Mouse (Mus musculus): ENCODE measurements at regions not wholly inside any gene's neighbourhood (a gene's known extent, or its start where the extent isn't known, plus 50 kb on each side); places are given as distances from the start of the nearest gene placed in this dataset.

GRCm38 (mm10) chr16:21353545-21353944, 69.4 kb upstream of the Vps8 start:
- Histone ChIP-seq H3K4me1 (peaks cover 41% of the 10 kb centered on the region), H3K36me3 (no peaks in the 10 kb centered on the region), H3K9me3 (no peaks in the 10 kb centered on the region), H3K27me3 (ENCODE audit: insufficient read depth, poor library complexity, severe bottlenecking) (no peaks in the 10 kb centered on the region), H3K27ac (no peak overlapping the region), H3K4me3 (no peak overlapping the region)
- 17% methylated on average over 6 of the region's 6 CpGs for WGBS
- DNase-seq (ENCODE audit: low spot score) = no peak

- no peaks in the 10 kb centered on the region for H3K36me3 ChIP-seq
- H3K4me3 ChIP-seq = no peak overlapping the region
- no peaks in the 10 kb centered on the region for H3K27me3 ChIP-seq (ENCODE audit: insufficient read depth, poor library complexity, severe bottlenecking)
- DNase-seq (ENCODE audit: low spot score) = no peak
- H3K4me1 ChIP-seq = peaks cover 45% of the 10 kb centered on the region
- WGBS = 60% methylated on average over 1 of the region's 1 CpGs
- H3K27ac ChIP-seq = no peak overlapping the region
- H3K9me3 ChIP-seq = no peaks in the 10 kb centered on the region
Observed at GRCm38 (mm10) chr16:21355638-21356037, 67.3 kb upstream of the Vps8 start.

DNA sequence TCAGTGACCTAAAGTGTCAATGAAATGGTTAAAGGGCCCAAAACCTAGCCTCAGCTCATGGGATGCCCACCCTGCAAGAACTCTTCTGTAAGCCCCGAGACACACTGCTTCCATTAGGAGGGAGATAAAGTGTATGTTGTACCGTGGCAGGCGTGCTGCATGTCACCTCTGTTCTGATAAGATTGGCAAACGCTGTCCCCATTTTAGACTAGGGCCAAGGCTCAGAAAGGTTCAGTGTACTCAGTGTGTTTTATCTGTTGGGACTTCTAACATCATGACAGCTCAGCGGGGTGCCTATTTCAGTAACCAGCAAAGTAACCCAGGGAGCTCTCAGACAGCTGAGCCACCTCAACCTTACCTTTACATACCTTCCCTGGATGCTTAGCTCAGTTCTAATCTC, 65.5 kb upstream of the Vps8 start:
- DNase-seq (ENCODE audit: low spot score) = no peak

GRCm38 (mm10) chr16:21358313-21358920, 64.5 kb upstream of the Vps8 start:
- DNase-seq (ENCODE audit: low spot score) = no peak
- Histone ChIP-seq H3K27ac (peak overlapping the region; percentile 18; the same call in 1 of the 2 replicates), H3K4me3 (no peak overlapping the region), H3K27me3 (ENCODE audit: insufficient read depth, poor library complexity, severe bottlenecking) (no peaks in the 10 kb centered on the region), H3K36me3 (no peaks in the 10 kb centered on the region), H3K9me3 (no peaks in the 10 kb centered on the region), H3K4me1 (peaks cover 62% of the 10 kb centered on the region)
- 39% methylated on average over 12 of the region's 12 CpGs for WGBS

More for the DNA sequence above, 65.5 kb upstream of the Vps8 start:
- Histone ChIP-seq H3K4me1 (peaks cover 56% of the 10 kb centered on the region), H3K4me3 (no peak overlapping the region), H3K27me3 (ENCODE audit: insufficient read depth, poor library complexity, severe bottlenecking) (no peaks in the 10 kb centered on the region), H3K27ac (peak overlapping the region; percentile 63; the same call in 1 of the 2 replicates), H3K9me3 (no peaks in the 10 kb centered on the region), H3K36me3 (no peaks in the 10 kb centered on the region)
- 12% methylated on average over 5 of the region's 5 CpGs for WGBS

DNA sequence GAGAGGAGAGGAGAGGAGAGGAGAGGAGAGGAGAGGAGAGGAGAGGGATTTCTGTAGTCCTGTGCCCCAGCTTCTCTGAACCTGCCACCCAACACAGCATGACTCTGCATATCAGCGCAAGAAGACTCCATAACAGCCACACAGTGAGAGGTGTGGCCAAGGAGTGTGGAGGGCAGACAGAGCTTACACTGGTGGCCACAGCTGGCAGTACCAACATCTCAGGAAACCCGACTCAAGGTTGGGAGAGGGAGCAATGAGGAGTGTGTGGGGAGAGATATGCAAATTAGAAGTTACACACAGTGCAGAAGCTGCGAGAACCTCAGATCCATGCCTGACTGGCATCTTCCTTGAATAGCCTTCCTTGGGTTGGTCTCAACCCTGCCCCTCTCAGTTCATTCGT, 63.5 kb upstream of the Vps8 start:
- Histone ChIP-seq H3K9me3 (no peaks in the 10 kb centered on the region), H3K27ac (0 out of 2 replicates have a peak overlapping the region, but pooled peaks have one; percentile 36), H3K27me3 (ENCODE audit: insufficient read depth, poor library complexity, severe bottlenecking) (no peaks in the 10 kb centered on the region), H3K4me3 (no peak overlapping the region), H3K36me3 (no peaks in the 10 kb centered on the region), H3K4me1 (peaks cover 69% of the 10 kb centered on the region)
- 58% methylated on average over 4 of the region's 4 CpGs for WGBS
- no peak for DNase-seq (ENCODE audit: low spot score)

- Histone ChIP-seq H3K9me3 (no peaks in the 10 kb centered on the region), H3K4me1 (peaks cover 75% of the 10 kb centered on the region), H3K27me3 (ENCODE audit: insufficient read depth, poor library complexity, severe bottlenecking) (no peaks in the 10 kb centered on the region), H3K36me3 (no peaks in the 10 kb centered on the region), H3K27ac (peak overlapping the region; percentile 48), H3K4me3 (no peak overlapping the region)
- no peak for DNase-seq (ENCODE audit: low spot score)
- 22% methylated on average over 2 of the region's 2 CpGs for WGBS
Observed at GRCm38 (mm10) chr16:21361406-21361805, 61.5 kb upstream of the Vps8 start.

GRCm38 (mm10) chr16:21362663-21363367, 60.1 kb upstream of the Vps8 start:
- peak overlapping the region; percentile 69 for H3K27ac ChIP-seq
- H3K4me3 ChIP-seq = no peak overlapping the region
- no peak for DNase-seq (ENCODE audit: low spot score)
- no peaks in the 10 kb centered on the region for H3K9me3 ChIP-seq
- H3K36me3 ChIP-seq = no peaks in the 10 kb centered on the region
- H3K27me3 ChIP-seq (ENCODE audit: insufficient read depth, poor library complexity, severe bottlenecking) = no peaks in the 10 kb centered on the region
- WGBS = 47% methylated on average over 12 of the region's 12 CpGs
- H3K4me1 ChIP-seq = peaks cover 65% of the 10 kb centered on the region

- 37% methylated on average over 8 of the region's 8 CpGs for WGBS
- DNase-seq (ENCODE audit: low spot score) = no peak
- Histone ChIP-seq H3K36me3 (no peaks in the 10 kb centered on the region), H3K9me3 (no peaks in the 10 kb centered on the region), H3K4me3 (no peak overlapping the region), H3K27ac (peak overlapping the region; percentile 85), H3K4me1 (peaks cover 64% of the 10 kb centered on the region), H3K27me3 (ENCODE audit: insufficient read depth, poor library complexity, severe bottlenecking) (no peaks in the 10 kb centered on the region)
Observed at GRCm38 (mm10) chr16:21364885-21365284, 58.0 kb upstream of the Vps8 start.

- H3K27me3 ChIP-seq (ENCODE audit: insufficient read depth, poor library complexity, severe bottlenecking) = no peaks in the 10 kb centered on the region
- H3K4me1 ChIP-seq = peaks cover 62% of the 10 kb centered on the region
- DNase-seq (ENCODE audit: low spot score) = no peak
- H3K9me3 ChIP-seq = no peaks in the 10 kb centered on the region
- 0 out of 2 replicates have a peak overlapping the region, but pooled peaks have one; percentile 7 for H3K27ac ChIP-seq
- 24% methylated on average over 8 of the region's 8 CpGs for WGBS
- H3K36me3 ChIP-seq = no peaks in the 10 kb centered on the region
- no peak overlapping the region for H3K4me3 ChIP-seq
Observed at GRCm38 (mm10) chr16:21367449-21367848, 55.5 kb upstream of the Vps8 start.

DNA sequence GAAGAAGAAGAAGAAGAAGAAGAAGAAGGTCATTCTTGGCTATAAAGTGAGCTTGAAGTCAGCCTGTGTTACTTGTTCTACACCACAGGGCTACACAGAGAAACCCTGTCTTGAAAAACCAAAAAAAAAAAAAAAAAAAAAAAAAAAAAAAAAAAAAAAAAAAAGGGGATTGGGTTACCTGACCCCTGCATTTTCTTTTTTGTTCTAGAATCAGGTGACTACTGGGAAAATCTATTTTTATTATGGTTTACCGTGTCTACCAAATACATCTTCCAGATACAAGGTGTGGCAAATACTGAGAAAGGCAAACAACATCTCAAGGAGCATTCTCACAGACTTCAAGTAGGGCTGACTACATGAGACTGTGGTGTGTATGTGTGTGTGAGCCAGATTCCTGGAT, 54.1 kb upstream of the Vps8 start:
- DNase-seq (ENCODE audit: low spot score) = no peak
- H3K27ac ChIP-seq = peak overlapping the region; percentile 82; the same call in 1 of the 2 replicates
- H3K9me3 ChIP-seq = no peaks in the 10 kb centered on the region
- H3K4me1 ChIP-seq = peaks cover 56% of the 10 kb centered on the region
- no peaks in the 10 kb centered on the region for H3K27me3 ChIP-seq (ENCODE audit: insufficient read depth, poor library complexity, severe bottlenecking)
- 92% methylated on average over 1 of the region's 1 CpGs for WGBS
- no peaks in the 10 kb centered on the region for H3K36me3 ChIP-seq
- no peak overlapping the region for H3K4me3 ChIP-seq

DNA sequence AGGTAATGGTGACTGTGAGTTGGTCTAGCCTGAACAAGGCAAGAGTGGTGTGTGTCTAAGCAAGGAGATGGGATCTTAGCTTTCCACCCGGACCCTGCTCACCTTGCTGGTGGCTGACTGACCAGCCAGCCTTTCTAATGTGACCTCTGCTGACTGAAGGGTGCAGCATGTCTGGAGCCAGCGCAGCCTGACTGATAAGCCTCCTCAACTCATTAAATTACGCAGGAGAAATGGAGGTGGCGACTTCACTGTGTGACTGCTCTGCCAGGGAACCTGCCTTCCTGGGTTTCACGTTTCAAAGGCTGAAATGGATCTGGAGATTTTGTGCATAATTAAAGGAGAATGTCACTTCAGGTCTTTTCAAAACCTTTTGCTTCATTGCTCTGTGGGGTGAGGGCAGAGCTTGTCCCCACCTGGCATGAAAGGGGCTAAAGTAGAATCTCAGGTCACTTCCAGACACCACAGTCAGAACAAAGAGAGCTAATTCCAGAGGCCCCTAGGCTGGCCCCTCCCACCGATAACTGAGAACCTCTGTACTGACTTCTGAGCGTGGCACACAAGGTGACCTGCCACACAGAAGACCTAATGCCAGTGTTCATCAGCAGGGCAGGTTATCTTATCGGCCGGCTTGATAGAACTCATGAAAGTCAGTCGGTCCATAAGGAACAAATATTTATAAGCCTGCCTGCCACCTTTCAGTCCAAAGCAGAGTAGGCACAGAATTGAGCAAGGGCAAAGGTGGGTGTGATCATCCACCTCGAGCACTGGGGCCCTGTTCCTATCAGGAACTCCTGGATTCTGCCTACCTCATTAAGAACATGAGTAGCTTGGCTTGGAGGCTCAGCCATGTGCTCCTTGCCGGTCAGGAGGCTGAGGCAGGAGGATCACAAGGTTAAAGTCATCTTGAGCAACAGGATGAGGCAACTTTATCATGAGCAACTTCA, 53.1 kb upstream of the Vps8 start:
- no peak for DNase-seq (ENCODE audit: low spot score)

More for the DNA sequence above, 53.1 kb upstream of the Vps8 start:
- H3K36me3 ChIP-seq = no peaks in the 10 kb centered on the region
- no peaks in the 10 kb centered on the region for H3K27me3 ChIP-seq (ENCODE audit: insufficient read depth, poor library complexity, severe bottlenecking)
- H3K4me1 ChIP-seq = peaks cover 47% of the 10 kb centered on the region
- peak overlapping the region; percentile 82 for H3K27ac ChIP-seq
- 0 out of 2 replicates have a peak overlapping the region, but pooled peaks have one; percentile 5 for H3K4me3 ChIP-seq
- H3K9me3 ChIP-seq = no peaks in the 10 kb centered on the region
- WGBS = 30% methylated on average over 12 of the region's 12 CpGs

Measured in heart, embryonic 10.5 days (tissue).